Mouse (Mus musculus): ENCODE data around the gene Nrgn.

DNA sequence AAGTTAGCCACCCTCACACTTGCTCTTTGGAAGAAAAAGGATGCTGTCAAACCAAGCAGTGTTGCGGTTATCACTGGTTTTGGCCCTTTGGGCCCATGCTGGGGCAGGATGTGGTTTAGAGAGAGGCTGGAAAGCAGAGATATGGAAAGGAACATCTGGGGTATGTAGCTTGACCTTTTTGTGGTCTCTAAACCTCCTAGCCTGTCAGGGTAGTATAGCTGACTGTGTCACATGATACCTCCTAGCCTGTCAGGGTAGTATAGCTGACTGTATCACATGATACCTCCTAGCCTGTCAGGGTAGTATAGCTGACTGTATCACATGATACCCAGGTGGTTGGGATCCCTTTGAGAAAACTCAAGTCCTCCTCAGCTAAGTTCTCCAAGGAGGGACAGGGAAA, 1.6 kb upstream of the Nrgn start:
- TF ChIP-seq POLR2A (IDR thresholded peaks at IDR 0.05; ENCODE audit: low read depth, low read length) (no peak), CTCF (IDR thresholded peaks at IDR 0.05; ENCODE audit: borderline replicate concordance, insufficient read depth, low read length) (no peak)

Data from embryonic fibroblast, embryonic 13.5 days (primary cell).